Mouse (Mus musculus): ENCODE measurements around the gene Trmt2b.
"Not testable (repeated sequence)": the region's sequence is repeated elsewhere in the genome, so short reads cannot be mapped to it uniquely, and the experiment has no call there.

Trmt2b gene

GRCm38 (mm10) chrX:134220618-134221017 lies 56.2 kb downstream of the Trmt2b start:
- no peak for DNase-seq (ENCODE audit: low spot score in 2 of 2)

DNA sequence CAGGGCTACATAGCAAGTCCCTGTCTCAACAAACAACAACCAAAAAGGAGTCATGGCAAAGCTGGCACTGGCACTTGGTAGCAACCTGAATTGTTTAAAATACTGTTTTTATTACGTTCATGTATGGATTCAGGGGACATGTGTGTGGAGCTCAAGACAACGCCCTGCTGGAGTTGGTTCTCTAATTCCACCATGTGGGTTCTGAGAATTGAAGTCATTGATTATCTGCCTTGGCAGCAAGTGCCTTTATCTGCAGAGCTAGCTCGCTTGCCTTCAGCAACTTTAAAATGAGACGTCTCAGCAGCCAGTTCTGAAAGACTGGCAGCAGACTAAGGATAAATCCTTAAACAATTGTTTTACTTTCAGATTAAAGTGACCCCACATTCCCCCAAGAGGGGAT lies 58.6 kb downstream of the Trmt2b start:
- DNase-seq (ENCODE audit: low spot score in 2 of 2): no peak

- DNase-seq (ENCODE audit: low spot score in 2 of 2): no peak
Observed at GRCm38 (mm10) chrX:134211151-134211642, 65.6 kb downstream of the Trmt2b start.

GRCm38 (mm10) chrX:134208491-134208890 lies 68.3 kb downstream of the Trmt2b start:
- DNase-seq (ENCODE audit: low spot score in 2 of 2): no peak

GRCm38 (mm10) chrX:134187201-134187600 lies 89.6 kb downstream of the Trmt2b start, which contains the start of gene Arl13a:
Arl13a (plus strand) TSS chrX:134187501.
- DNase-seq (ENCODE audit: low spot score in 2 of 2): not testable (repeated sequence)

GRCm38 (mm10) chrX:134174699-134175098 lies 102.1 kb downstream of the Trmt2b start:
- DNase-seq (ENCODE audit: low spot score in 2 of 2): no peak
